Mouse (Mus musculus) midbrain, postnatal 0 days (tissue): ENCODE measurements at regions not wholly inside any gene's neighbourhood (a gene's known extent, or its start where the extent isn't known, plus 50 kb on each side); places are given as distances from the start of the nearest gene placed in this dataset.

Experiments
- ATAC-seq: fragments of 200-750 bp; cut with Nextera tagmentation; 2 replicates; pipeline ENCODE4 v1.8.0; 2017; ENCODE audit warnings: moderate number of reproducible peaks, mild to moderate bottlenecking, moderate TSS enrichment, moderate library complexity; ENCODE audit not compliant: low FRiP score
- DNase-seq: peaks from one replicate; pipeline ENCODE4 v3.0.0-alpha.2; 2015; ENCODE audit warnings: low spot score
- H3K27ac ChIP-seq: fragments of 300-500 bp; sonication (generic); 2 replicates; pipeline ENCODE4 v1.5.1; 2014; ENCODE audit warnings: low read depth, mild to moderate bottlenecking, low read length, mixed read lengths
- H3K27me3 ChIP-seq: fragments of 300-500 bp; sonication (generic); 2 replicates; pipeline ENCODE4 v1.6.1; 2014; ENCODE audit warnings: low read length, control low read depth, mixed read lengths; ENCODE audit not compliant: insufficient read depth
- H3K36me3 ChIP-seq: fragments of 300-500 bp; sonication (generic); 2 replicates; pipeline ENCODE4 v1.6.1; 2014; ENCODE audit warnings: low read length, control low read depth, mixed read lengths; ENCODE audit not compliant: insufficient read depth
- H3K4me1 ChIP-seq: fragments of 300-500 bp; sonication (generic); 2 replicates; pipeline ENCODE4 v1.6.1; 2014; ENCODE audit warnings: mild to moderate bottlenecking, control low read depth, antibody characterized with exemption, low read length, mixed read lengths; ENCODE audit not compliant: insufficient read depth
- H3K4me2 ChIP-seq: fragments of 300-500 bp; sonication (generic); 2 replicates; pipeline ENCODE4 v1.6.1; 2014; ENCODE audit warnings: low read depth, mild to moderate bottlenecking, low read length, mixed read lengths; ENCODE audit not compliant: poor library complexity, severe bottlenecking
- H3K4me3 ChIP-seq: fragments of 300-500 bp; sonication (generic); 2 replicates; pipeline ENCODE4 v1.5.1; 2014; ENCODE audit warnings: low read depth, mild to moderate bottlenecking, low read length, moderate library complexity
- H3K9ac ChIP-seq: fragments of 300-500 bp; sonication (generic); replicated peaks from 2 replicates; pipeline ENCODE4 v1.6.1; 2014; ENCODE audit warnings: mild to moderate bottlenecking, low read length, moderate library complexity, mixed read lengths; ENCODE audit not compliant: poor library complexity, severe bottlenecking
- H3K9me3 ChIP-seq: fragments of 300-500 bp; sonication (generic); 2 replicates; pipeline ENCODE4 v1.6.1; 2016; ENCODE audit warnings: low read length, control low read depth
- CTCF ChIP-seq: IDR thresholded peaks from 2 replicates; pipeline ENCODE4 v1.5.1; 2016; ENCODE audit warnings: antibody characterized with exemption, mild to moderate bottlenecking
- whole genome bisulfite sequencing: fragments of 180-500 bp; shearing (Covaris S2); extraction: QIAGEN DNeasy Blood & Tissue Kit; methylation state at CpG from one replicate; pipeline ENCODE4 v1.1.7; 2014; 5-methylcytosine and 5-hydroxymethylcytosine counted together

- TF ChIP-seq CTCF: peak; percentile 68
- Histone ChIP-seq H3K9me3 (no peaks in the 10 kb centered on the region), H3K4me1 (no peaks in the 10 kb centered on the region), H3K27ac (no peak overlapping the region), H3K4me2 (no peak overlapping the region), H3K4me3 (no peak overlapping the region), H3K9ac (no peak overlapping the region), H3K36me3 (no peaks in the 10 kb centered on the region), H3K27me3 (no peaks in the 10 kb centered on the region)
- DNase-seq (peak; percentile 68), ATAC-seq (no peak)
These were observed 563.2 kb upstream of the Pcdh20 start for GRCm38 (mm10) chr14:89034390-89034789.

GRCm38 (mm10) chr14:89011440-89011839 is 540.2 kb upstream of the Pcdh20 start:
- H3K4me1 ChIP-seq: no peaks in the 10 kb centered on the region
- TF ChIP-seq CTCF: no peak
- DNase-seq (no peak), ATAC-seq (no peak)
- no peaks in the 10 kb centered on the region for H3K27me3 ChIP-seq
- H3K9ac ChIP-seq: no peak overlapping the region
- no peaks in the 10 kb centered on the region for H3K9me3 ChIP-seq
- 94% methylated on average over 2 of the region's 2 CpGs for WGBS
- no peaks in the 10 kb centered on the region for H3K36me3 ChIP-seq
- no peak overlapping the region for H3K27ac ChIP-seq
- no peak overlapping the region for H3K4me3 ChIP-seq
- no peak overlapping the region for H3K4me2 ChIP-seq

- 22% methylated on average over 1 of the region's 1 CpGs for WGBS
- DNase-seq: no peak
- no peak overlapping the region for H3K4me2 ChIP-seq
- ATAC-seq: no peak
- H3K4me1 ChIP-seq: no peaks in the 10 kb centered on the region
- no peak overlapping the region for H3K4me3 ChIP-seq
- no peaks in the 10 kb centered on the region for H3K27me3 ChIP-seq
- no peak overlapping the region for H3K9ac ChIP-seq
- no peak for TF ChIP-seq CTCF
- H3K27ac ChIP-seq: no peak overlapping the region
- no peaks in the 10 kb centered on the region for H3K9me3 ChIP-seq
- H3K36me3 ChIP-seq: no peaks in the 10 kb centered on the region
These were observed 538.5 kb upstream of the Pcdh20 start for GRCm38 (mm10) chr14:89009648-89010047.

GRCm38 (mm10) chr14:88981895-88982294 is 510.7 kb upstream of the Pcdh20 start:
- 10% methylated on average over 6 of the region's 6 CpGs for WGBS
- no peak overlapping the region for H3K27ac ChIP-seq
- H3K36me3 ChIP-seq: no peaks in the 10 kb centered on the region
- H3K27me3 ChIP-seq: no peaks in the 10 kb centered on the region
- no peak overlapping the region for H3K4me2 ChIP-seq
- H3K4me1 ChIP-seq: no peaks in the 10 kb centered on the region
- ATAC-seq: no peak
- no peaks in the 10 kb centered on the region for H3K9me3 ChIP-seq
- TF ChIP-seq CTCF: peak; percentile 81
- no peak overlapping the region for H3K4me3 ChIP-seq
- DNase-seq: peak; percentile 59
- H3K9ac ChIP-seq: no peak overlapping the region

- no peak for TF ChIP-seq CTCF
- no peak for ATAC-seq
- Histone ChIP-seq H3K4me3 (no peak overlapping the region), H3K4me1 (no peaks in the 10 kb centered on the region), H3K27me3 (no peaks in the 10 kb centered on the region), H3K9me3 (no peaks in the 10 kb centered on the region), H3K36me3 (no peaks in the 10 kb centered on the region), H3K27ac (no peak overlapping the region), H3K4me2 (no peak overlapping the region), H3K9ac (no peak overlapping the region)
- DNase-seq: no peak
- WGBS: 81% methylated on average over 1 of the region's 1 CpGs
These were observed 504.8 kb upstream of the Pcdh20 start for GRCm38 (mm10) chr14:88976007-88976406.

GRCm38 (mm10) chr14:88934569-88934968 is 463.4 kb upstream of the Pcdh20 start:
- no peaks in the 10 kb centered on the region for H3K9me3 ChIP-seq
- no peak overlapping the region for H3K4me2 ChIP-seq
- H3K27ac ChIP-seq: no peak overlapping the region
- TF ChIP-seq CTCF: no peak
- no peak for DNase-seq
- no peak for ATAC-seq
- no peak overlapping the region for H3K4me3 ChIP-seq
- no peak overlapping the region for H3K9ac ChIP-seq
- 63% methylated on average over 1 of the region's 1 CpGs for WGBS
- H3K27me3 ChIP-seq: no peaks in the 10 kb centered on the region
- H3K4me1 ChIP-seq: no peaks in the 10 kb centered on the region
- H3K36me3 ChIP-seq: no peaks in the 10 kb centered on the region
